Mouse (Mus musculus) kidney, adult 9 months (tissue): ENCODE data around the gene Mrps18a.

Source experiments
- DNase-seq: peaks from one replicate; pipeline ENCODE4 v3.0.0; 2022

Gene Mrps18a

GRCm38 (mm10) chr17:46102608-46103159 is 8.1 kb upstream of the Mrps18a start:
- no peak for DNase-seq

GRCm38 (mm10) chr17:46104487-46104886 is 6.3 kb upstream of the Mrps18a start:
- peak; percentile 13 for DNase-seq

GRCm38 (mm10) chr17:46108286-46108685 is 2.5 kb upstream of the Mrps18a start:
- no peak for DNase-seq

GRCm38 (mm10) chr17:46115489-46115888 is 4.7 kb downstream of the Mrps18a start:
- DNase-seq: no peak

GRCm38 (mm10) chr17:46116138-46116537 is 5.4 kb downstream of the Mrps18a start:
- DNase-seq: no peak

- no peak for DNase-seq
These were observed 6.1 kb downstream of the Mrps18a start for GRCm38 (mm10) chr17:46116881-46117280.

- no peak for DNase-seq
These were observed 7.0 kb downstream of the Mrps18a start for GRCm38 (mm10) chr17:46117623-46118422.

GRCm38 (mm10) chr17:46118423-46118850 is 7.7 kb downstream of the Mrps18a start:
- no peak for DNase-seq

GRCm38 (mm10) chr17:46119641-46120040 is 8.9 kb downstream of the Mrps18a start:
- DNase-seq: no peak

GRCm38 (mm10) chr17:46122791-46123190 is 12.0 kb downstream of the Mrps18a start:
- DNase-seq: no peak

- no peak for DNase-seq
These were observed 12.5 kb downstream of the Mrps18a start for GRCm38 (mm10) chr17:46123285-46123684.

GRCm38 (mm10) chr17:46123953-46124700 is 13.3 kb downstream of the Mrps18a start:
- no peak for DNase-seq

- DNase-seq: no peak
These were observed 15.8 kb downstream of the Mrps18a start for GRCm38 (mm10) chr17:46126608-46127007.

GRCm38 (mm10) chr17:46127814-46128493 is 17.2 kb downstream of the Mrps18a start:
- DNase-seq: no peak

- no peak for DNase-seq
These were observed 19.1 kb downstream of the Mrps18a start for GRCm38 (mm10) chr17:46129741-46130498.

GRCm38 (mm10) chr17:46132058-46132718 is 21.4 kb downstream of the Mrps18a start:
- DNase-seq: peak; percentile 84

- DNase-seq: no peak
These were observed 22.1 kb downstream of the Mrps18a start for GRCm38 (mm10) chr17:46132862-46133261.

GRCm38 (mm10) chr17:46138563-46139236 is 27.9 kb downstream of the Mrps18a start:
- DNase-seq: no peak

GRCm38 (mm10) chr17:46139872-46140271 is 29.1 kb downstream of the Mrps18a start:
- no peak for DNase-seq

- peak; percentile 88 for DNase-seq
These were observed 33.0 kb downstream of the Mrps18a start, which contains the start of gene Rsph9 for GRCm38 (mm10) chr17:46143578-46144423. Rsph9 (minus strand) TSS chr17:46144216.
